Mouse (Mus musculus) 3T3-L1 (cell line): ENCODE measurements at regions not wholly inside any gene's neighbourhood (a gene's known extent, or its start where the extent isn't known, plus 50 kb on each side); places are given as distances from the start of the nearest gene placed in this dataset.

ENCODE experiments used
- DNase-seq: peaks from one replicate; pipeline ENCODE4 v3.0.0-alpha.2; 2015; ENCODE audit warnings: low read depth, low spot score

- DNase-seq = peak; percentile 73
Observed at GRCm38 (mm10) chr2:128217784-128218467, 92.1 kb downstream of the Bcl2l11 start.

- no peak for DNase-seq
Observed at GRCm38 (mm10) chr2:128218961-128219360, 93.1 kb downstream of the Bcl2l11 start.

- DNase-seq = no peak
Observed at GRCm38 (mm10) chr2:128221055-128221454, 95.2 kb downstream of the Bcl2l11 start.

- no peak for DNase-seq
Observed at GRCm38 (mm10) chr2:128221657-128222056, 95.8 kb downstream of the Bcl2l11 start.

- DNase-seq = peak; percentile 83
Observed at GRCm38 (mm10) chr2:128226465-128227047, 100.7 kb downstream of the Bcl2l11 start.

GRCm38 (mm10) chr2:128229730-128230129 lies 103.9 kb downstream of the Bcl2l11 start:
- peak; percentile 65 for DNase-seq

- peak; percentile 45 for DNase-seq
Observed at GRCm38 (mm10) chr2:128230921-128231320, 105.1 kb downstream of the Bcl2l11 start.

GRCm38 (mm10) chr2:128231338-128231737 lies 105.5 kb downstream of the Bcl2l11 start:
- DNase-seq = no peak

GRCm38 (mm10) chr2:128232027-128232426 lies 106.2 kb downstream of the Bcl2l11 start:
- DNase-seq = no peak

- no peak for DNase-seq
Observed at GRCm38 (mm10) chr2:128235127-128235526, 109.3 kb downstream of the Bcl2l11 start.

- peak; percentile 65 for DNase-seq
Observed at GRCm38 (mm10) chr2:128239451-128239850, 113.6 kb downstream of the Bcl2l11 start.

GRCm38 (mm10) chr2:128240054-128240453 lies 114.2 kb downstream of the Bcl2l11 start:
- no peak for DNase-seq

GRCm38 (mm10) chr2:128240536-128241279 lies 114.9 kb downstream of the Bcl2l11 start:
- peak; percentile 89 for DNase-seq

GRCm38 (mm10) chr2:128241280-128241665 lies 115.4 kb downstream of the Bcl2l11 start:
- peak; percentile 48 for DNase-seq

- peak; percentile 19 for DNase-seq
Observed at GRCm38 (mm10) chr2:128245544-128245943, 119.7 kb downstream of the Bcl2l11 start.

GRCm38 (mm10) chr2:128247967-128248366 lies 122.1 kb downstream of the Bcl2l11 start:
- no peak for DNase-seq

- no peak for DNase-seq
Observed at GRCm38 (mm10) chr2:128249188-128249587, 123.3 kb downstream of the Bcl2l11 start.

- DNase-seq = no peak
Observed at GRCm38 (mm10) chr2:128249607-128250006, 123.8 kb downstream of the Bcl2l11 start.

GRCm38 (mm10) chr2:128250841-128251240 lies 125.0 kb downstream of the Bcl2l11 start:
- no peak for DNase-seq

GRCm38 (mm10) chr2:128256651-128257050 lies 130.8 kb downstream of the Bcl2l11 start:
- no peak for DNase-seq

- DNase-seq = no peak
Observed at GRCm38 (mm10) chr2:128257262-128257661, 131.4 kb downstream of the Bcl2l11 start.

GRCm38 (mm10) chr2:128263880-128264279 lies 138.0 kb downstream of the Bcl2l11 start:
- no peak for DNase-seq
